ENCODE assay signal across 9 mouse cellular contexts in the genomic region with DNA sequence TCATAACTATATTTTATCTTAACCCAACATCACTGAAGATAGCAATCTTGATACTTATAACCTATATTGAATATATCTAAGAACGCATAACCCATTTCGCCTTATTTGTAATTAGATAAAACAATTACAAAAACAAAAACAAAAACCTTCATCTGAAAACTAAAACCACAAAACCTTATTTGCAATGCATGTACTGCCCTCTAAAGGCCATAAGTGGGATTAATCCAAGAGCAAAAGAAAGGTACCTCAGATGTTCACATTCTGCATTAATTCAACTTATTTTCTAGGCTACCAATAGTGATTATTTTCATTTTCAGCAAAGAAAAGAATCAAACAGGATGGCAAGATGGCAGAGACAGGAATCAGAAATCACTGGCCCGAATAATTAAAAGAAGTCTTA.
DNase-seq lines count a peak whose midpoint lies in the region.
"Had no signal": no experiment of that assay in that cellular context is flagged by ENCODE, and none has a peak within 500 bp of the region (broad histone marks: within the 10 kb centered on the region; RNA-seq: fewer than 3 reads in every experiment).

No protein-coding gene starts in this region.

- peak; percentile 31 for DNase-seq in cerebellum, adult 9-10 months
- no peak for DNase-seq in cerebellum, postnatal 25 days
- DNase-seq in layer of hippocampus, adult 9-10 months (ENCODE audit: low spot score), result peak; percentile 37
- no peak for DNase-seq in layer of hippocampus, adult 9-11 months
- peak; percentile 21 for DNase-seq in MEL-GATA-1-ER (ENCODE audit: extremely low read depth, low read depth)
- peak; percentile 42 for DNase-seq in lung, postnatal 36 days
- no peak for DNase-seq in Muller cell, postnatal 12 days (ENCODE audit: inconsistent ontology term)
- no peak for DNase-seq in urinary bladder, postnatal 25 days (ENCODE audit: low spot score)
- DNase-seq: kidney, postnatal 4 days had no signal

Comparison
In these comparisons a context has a peak if more than half of its experiments do, and no peak if none do; other contexts are left out.
1. DNase-seq: peak in cerebellum, adult 9-10 months (single experiment), layer of hippocampus, adult 9-10 months (single experiment), MEL-GATA-1-ER (single experiment) and lung, postnatal 36 days (single experiment); none in cerebellum, postnatal 25 days (0 of 2), layer of hippocampus, adult 9-11 months (single experiment), Muller cell, postnatal 12 days (single experiment) and urinary bladder, postnatal 25 days (single experiment).